Mouse (Mus musculus): ENCODE results near the gene Cbarp. TPM values are rescaled to one million over a fixed set of nuclear protein-coding genes. Genes with fewer than 3 reads are reported as not detected.

The Cbarp gene
- polyA plus RNA-seq, 1 experiment from 2014 or later, result 6.7 TPM

DNA sequence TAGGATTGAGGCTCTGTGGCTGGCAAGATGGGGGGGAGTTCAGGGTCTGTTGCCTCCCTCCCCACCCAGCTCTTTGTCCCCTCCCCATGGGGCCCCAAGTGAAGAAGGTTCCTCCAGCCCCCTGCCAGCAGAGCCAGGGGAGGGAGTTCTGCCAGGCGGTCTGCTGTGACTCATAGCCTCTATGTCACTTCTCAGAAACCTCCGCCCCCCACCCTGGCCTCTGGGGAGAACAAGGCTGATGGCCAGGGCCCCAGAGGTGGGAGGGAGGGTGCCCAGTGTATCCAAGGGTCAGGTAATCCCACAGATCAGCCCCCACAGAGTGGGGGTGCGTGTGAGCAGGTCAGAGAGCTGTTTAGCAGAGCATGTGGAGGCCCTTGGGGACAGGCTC, 12.2 kb upstream of the Cbarp start:
- H3K36me3 ChIP-seq, result peaks cover 46% of the 10 kb centered on the region
- peak overlapping the region; percentile 94 for H3K9ac ChIP-seq
- H3K9me3 ChIP-seq, result no peaks in the 10 kb centered on the region
- H3K4me2 ChIP-seq, result peak overlapping the region; percentile 84
- peak overlapping the region; percentile 100 for H3K27ac ChIP-seq
- no peak for ATAC-seq (ENCODE audit: insufficient read depth, low FRiP score, low read depth)
- H3K4me3 ChIP-seq (replicated peaks), result peak overlapping the region; percentile 79
- WGBS, result 13% methylated on average over 3 of the region's 3 CpGs
- H3K27me3 ChIP-seq (replicated peaks), result no peaks in the 10 kb centered on the region
- H3K4me1 ChIP-seq, result peaks cover 59% of the 10 kb centered on the region

DNA sequence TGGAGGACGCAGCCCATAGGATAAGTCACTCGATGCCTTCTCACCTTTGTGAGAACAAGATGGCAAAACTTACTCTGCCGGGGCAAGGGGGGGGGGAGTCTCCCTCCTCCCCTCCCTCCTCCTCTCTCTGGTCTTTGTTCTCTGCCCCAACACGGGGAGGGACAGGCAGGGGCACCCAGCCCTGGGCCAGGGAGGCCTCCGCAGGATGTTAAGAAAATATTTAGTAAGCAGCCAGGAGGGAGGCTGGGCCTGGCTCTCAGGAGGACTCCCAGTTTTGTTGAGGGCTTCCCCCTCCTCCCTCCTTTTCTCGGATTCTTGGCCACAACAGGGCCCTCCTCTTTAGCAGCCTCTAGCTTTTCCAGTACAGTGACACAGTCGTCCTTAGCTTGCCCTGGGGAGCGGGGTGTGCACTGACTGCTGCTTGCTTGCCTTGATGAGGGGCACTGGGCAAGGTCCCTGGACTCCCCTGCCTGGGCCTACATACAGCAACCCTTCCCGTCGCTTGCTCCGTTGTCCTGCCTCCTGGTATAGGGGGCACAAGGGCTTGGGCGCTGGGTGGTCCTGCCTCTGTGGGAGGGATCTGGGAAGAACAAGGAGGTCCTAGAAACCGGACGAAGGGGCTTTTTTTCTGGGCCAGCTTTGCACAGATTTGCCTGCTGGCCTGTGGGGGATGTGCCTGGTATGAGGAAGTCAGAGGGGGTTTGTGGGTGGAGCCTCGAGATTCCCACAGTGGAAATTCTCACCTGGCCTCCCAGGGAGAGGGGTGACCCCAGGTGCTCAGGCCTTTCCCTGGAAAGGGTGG, 11.6 kb upstream of the Cbarp start:
- Histone ChIP-seq H3K36me3 (peaks cover 42% of the 10 kb centered on the region), H3K4me2 (peak overlapping the region; percentile 84), H3K9me3 (no peaks in the 10 kb centered on the region), H3K27me3 (replicated peaks) (no peaks in the 10 kb centered on the region), H3K9ac (peak overlapping the region; percentile 94), H3K4me3 (replicated peaks) (peak overlapping the region; percentile 79), H3K4me1 (peaks cover 61% of the 10 kb centered on the region), H3K27ac (peak overlapping the region; percentile 100)
- ATAC-seq (ENCODE audit: insufficient read depth, low FRiP score, low read depth), result no peak
- WGBS, result 5% methylated on average over 14 of the region's 15 CpGs

DNA sequence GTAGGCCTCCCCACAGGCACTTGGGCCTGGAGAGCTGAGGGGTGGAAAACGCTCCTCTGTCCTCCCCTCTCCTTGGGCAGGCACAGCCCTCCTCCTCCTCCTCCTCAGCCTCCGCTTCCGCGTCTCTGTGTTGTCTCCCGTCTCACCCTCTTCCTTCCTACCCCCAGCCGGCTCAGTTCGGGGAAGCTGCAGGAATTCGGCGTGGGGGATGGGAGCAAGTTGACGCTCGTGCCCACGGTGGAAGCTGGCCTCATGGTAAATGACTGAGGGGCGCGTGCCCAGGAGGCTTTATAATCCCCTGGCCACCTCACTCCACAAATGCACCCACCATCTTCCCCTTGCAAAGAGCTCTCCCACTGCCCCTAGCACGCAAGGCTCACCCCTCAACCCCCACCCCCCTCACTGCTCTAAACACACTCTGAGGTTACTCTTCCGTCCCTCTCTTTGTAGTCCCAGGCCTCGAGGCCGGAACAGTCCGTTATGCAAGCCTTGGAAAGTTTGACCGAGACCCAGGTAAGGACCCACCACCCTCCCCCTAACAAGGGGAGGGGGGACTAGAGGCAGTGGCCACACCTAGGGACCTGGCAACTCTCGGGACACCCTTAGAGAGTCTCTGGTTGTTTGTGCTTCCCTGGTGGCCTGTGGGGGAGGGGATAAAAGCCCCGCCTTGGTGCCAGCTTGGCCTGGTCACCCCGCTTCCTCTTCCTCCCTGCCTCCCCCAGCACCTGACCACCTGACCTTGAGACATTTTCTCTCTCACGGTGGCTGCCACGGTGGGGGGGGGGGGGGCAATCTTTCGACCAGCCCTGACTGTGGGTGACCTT, 10.8 kb upstream of the Cbarp start:
- Histone ChIP-seq H3K27me3 (replicated peaks) (no peaks in the 10 kb centered on the region), H3K9ac (peak overlapping the region; percentile 94), H3K9me3 (no peaks in the 10 kb centered on the region), H3K27ac (peak overlapping the region; percentile 100), H3K36me3 (peaks cover 34% of the 10 kb centered on the region), H3K4me3 (replicated peaks) (peak overlapping the region; percentile 79), H3K4me2 (peak overlapping the region; percentile 84), H3K4me1 (peaks cover 61% of the 10 kb centered on the region)
- WGBS, result under 1% methylated on average over 25 of the region's 26 CpGs
- no peak for ATAC-seq (ENCODE audit: insufficient read depth, low FRiP score, low read depth)

DNA sequence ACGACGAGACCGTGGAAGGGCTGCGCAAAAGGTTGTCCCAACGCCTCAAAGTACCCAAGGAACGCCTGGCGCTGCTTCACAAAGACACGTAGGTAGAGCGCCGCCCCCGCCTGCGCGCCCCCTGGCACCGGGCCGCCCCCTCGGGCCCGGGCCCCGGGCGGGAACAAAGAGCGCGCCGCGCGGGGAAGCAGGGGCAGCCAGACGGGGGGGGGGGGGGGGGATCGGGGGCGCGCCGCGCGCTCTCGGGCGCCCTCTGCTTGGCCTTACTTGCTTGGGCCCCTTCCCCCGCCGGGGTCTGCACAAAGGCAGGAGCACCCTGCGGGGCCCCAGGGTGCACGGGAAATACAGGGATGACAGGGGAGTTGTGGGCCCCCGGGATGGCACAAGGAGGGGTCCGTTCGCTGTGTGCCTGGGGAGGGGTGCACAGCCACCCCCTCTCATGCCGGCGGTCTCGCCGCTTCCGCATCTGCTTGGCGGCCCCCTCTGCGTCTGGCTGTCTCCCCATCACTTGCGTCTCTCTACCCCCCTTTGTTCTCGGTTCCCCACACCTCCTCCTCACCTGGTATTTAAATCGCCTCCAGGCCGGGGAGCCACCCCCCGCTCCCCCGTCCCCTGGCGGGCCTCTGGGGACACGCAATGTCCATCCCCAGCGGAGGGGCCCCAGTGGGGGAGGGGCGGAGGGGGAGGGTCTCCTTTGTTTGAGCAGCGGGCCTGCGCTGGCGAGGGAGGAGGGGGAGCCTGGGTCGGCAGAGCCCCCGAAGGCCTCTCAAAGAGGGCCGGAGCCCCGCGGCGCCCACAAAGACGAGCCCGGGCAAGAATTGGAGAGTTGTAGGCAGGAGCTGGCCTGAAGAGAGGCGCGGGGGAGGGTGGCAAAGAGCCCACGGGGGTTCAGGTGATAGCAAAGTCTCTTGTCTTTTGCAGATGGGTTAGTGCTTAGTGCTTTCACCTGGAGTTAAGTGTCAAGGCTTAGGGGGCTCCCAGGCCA, 9.9 kb upstream of the Cbarp start:
- peak overlapping the region; percentile 100 for H3K27ac ChIP-seq
- under 1% methylated on average over 53 of the region's 71 CpGs for WGBS
- peaks cover 62% of the 10 kb centered on the region for H3K4me1 ChIP-seq
- no peaks in the 10 kb centered on the region for H3K27me3 ChIP-seq (replicated peaks)
- peak overlapping the region; percentile 84 for H3K4me2 ChIP-seq
- peak overlapping the region; percentile 94 for H3K9ac ChIP-seq
- H3K4me3 ChIP-seq (replicated peaks), result peak overlapping the region; percentile 79
- peaks cover 26% of the 10 kb centered on the region for H3K36me3 ChIP-seq
- no peaks in the 10 kb centered on the region for H3K9me3 ChIP-seq
- ATAC-seq (ENCODE audit: insufficient read depth, low FRiP score, low read depth), result no peak

DNA sequence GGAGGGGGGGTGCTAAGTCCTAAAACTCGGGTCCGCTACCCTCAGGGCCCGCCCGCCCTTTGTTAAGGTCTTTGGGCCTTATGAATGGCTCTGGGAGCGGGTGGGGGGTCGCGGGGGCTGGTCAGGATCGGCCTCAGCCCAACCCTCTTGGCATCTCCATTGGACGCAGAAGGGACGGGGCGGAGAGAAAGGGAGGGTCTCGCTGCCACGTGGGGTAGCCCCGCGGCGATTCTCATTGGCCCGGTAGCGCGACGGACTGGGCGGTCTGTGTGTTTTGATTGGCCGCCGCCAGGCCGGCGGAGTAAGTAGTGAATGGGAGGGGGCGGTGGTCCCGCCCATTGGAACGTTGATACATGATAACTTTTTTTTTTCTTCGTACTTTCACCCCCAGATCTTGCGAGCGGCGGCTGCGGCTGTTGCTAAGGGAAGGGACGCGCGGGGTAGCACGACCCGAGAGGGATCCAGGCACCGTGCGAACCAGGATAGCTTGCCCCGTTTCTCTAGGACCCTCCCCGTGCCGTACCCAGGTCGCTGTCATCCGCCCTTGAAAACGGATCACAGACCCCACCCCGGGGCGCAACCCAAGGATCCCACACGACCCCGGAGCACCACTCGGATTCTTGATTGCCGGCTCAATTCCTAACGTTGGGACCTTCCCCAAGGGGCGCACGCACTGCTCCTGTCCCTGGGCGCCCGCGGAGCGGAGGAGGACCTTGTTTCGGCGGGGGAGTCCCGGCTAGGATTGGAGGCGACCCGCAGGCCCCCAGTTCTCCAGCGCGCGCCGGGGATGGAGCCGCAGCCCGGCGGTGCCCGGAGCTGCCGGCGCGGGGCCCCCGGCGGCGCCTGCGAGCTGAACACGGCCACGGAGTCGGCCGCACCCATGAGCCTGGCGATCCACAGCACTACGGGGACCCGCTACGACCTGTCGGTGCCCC, 8.9 kb upstream of the Cbarp start:
- Histone ChIP-seq H3K9me3 (no peaks in the 10 kb centered on the region), H3K4me1 (peaks cover 53% of the 10 kb centered on the region), H3K27ac (peak overlapping the region; percentile 100), H3K36me3 (peaks cover 17% of the 10 kb centered on the region), H3K9ac (peak overlapping the region; percentile 94), H3K4me3 (replicated peaks) (peak overlapping the region; percentile 79), H3K27me3 (replicated peaks) (no peaks in the 10 kb centered on the region), H3K4me2 (peak overlapping the region; percentile 84)
- peak; percentile 81 for ATAC-seq (ENCODE audit: insufficient read depth, low FRiP score, low read depth)
- WGBS, result under 1% methylated on average over 88 of the region's 88 CpGs

DNA sequence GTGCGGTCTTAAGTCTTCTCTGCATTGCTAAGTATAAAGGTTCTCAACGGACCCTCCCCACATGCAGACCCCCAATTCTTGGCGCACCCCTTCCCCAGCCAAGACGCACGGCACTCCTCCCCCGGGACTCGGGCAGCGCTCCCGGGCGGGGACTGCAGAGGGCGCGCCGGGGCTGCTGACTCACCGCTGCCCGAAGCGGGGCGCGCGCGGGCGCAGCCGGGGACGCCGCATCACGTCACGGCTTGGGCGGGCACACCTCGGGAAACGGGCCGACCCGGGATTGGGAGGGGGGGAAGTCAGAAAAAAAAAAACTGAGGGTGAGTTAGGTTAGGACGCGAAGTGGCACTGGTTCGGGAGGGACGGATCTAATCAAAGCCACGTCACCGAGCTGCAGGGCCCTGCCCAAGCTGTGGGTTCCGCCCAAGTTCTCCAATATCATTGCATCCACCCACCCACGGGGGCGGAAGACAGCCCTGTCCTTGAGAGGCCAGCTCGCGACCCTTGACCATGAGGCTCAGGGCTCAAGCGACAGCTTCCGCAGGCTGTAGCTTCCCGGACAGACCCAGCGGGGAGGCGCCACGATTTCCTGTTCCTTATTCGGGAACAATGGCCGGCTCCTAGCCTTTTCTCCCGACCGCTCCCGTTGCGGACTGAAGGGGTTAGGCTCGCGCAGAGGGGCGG, 8.1 kb upstream of the Cbarp start:
- WGBS, result 0% methylated on average over 57 of the region's 57 CpGs
- ATAC-seq (ENCODE audit: insufficient read depth, low FRiP score, low read depth), result peak; percentile 36
- peak overlapping the region; percentile 65 for H3K4me2 ChIP-seq
- H3K27me3 ChIP-seq (replicated peaks), result no peaks in the 10 kb centered on the region
- H3K27ac ChIP-seq, result peak overlapping the region; percentile 100
- H3K4me1 ChIP-seq, result peaks cover 50% of the 10 kb centered on the region
- no peaks in the 10 kb centered on the region for H3K9me3 ChIP-seq
- H3K36me3 ChIP-seq, result peaks cover 17% of the 10 kb centered on the region
- H3K4me3 ChIP-seq (replicated peaks), result peak overlapping the region; percentile 79
- peak overlapping the region; percentile 71 for H3K9ac ChIP-seq

DNA sequence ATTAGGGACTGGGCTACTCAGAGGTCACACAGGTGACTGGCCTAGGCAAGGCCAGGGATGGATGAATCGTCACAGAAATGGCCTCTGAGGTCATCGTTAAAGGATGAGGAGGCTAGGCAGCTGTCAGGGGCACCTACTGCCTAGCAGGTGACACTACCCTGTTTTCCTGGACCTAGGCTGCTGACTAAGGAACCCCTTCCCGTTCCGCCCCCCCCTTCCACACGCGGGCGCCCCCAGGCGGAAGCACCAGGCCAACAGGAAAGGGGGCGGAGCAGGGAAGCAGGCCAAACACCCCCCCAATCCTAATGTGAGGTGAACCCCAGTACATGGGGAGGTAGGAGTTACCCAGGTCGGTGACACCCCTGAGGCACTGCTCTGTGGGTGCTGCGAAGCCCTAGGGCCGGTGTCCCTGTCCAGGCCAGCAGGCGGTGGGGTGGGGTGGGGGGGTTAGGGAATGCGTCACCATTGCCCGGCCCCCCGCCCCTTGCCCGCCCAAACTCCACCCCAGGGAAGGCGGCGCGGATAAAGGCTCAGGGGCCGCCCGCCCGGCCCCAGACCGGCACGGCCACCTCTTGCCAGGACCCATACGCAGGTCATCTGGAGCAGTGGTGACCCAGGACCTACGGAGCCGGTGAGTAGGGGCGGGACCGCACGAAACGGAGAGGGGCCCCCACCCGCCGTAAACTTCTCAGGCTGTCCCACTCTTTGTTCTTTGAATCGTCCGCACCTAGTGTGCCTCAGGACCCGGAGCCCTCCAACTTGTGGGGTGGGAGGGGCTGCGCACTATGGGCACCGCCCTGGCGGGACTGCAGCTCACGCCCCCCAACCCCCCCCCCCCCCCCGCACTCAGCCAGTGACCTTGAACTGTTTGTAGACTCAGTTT, 7.3 kb upstream of the Cbarp start, which contains the start of gene Midn:
TSS of gene Midn (plus strand) at position 554 of the 883 bp plus-strand sequence.
- Histone ChIP-seq H3K9ac (peak within 1 kb of the TSS; percentile 71), H3K4me3 (replicated peaks) (peak within 1 kb of the TSS; percentile 79), H3K27me3 (replicated peaks) (no peaks in the 10 kb centered on the region), H3K4me2 (peak within 1 kb of the TSS; percentile 65), H3K27ac (peak within 1 kb of the TSS; percentile 100), H3K36me3 (peaks cover 9% of the 10 kb centered on the region), H3K9me3 (no peaks in the 10 kb centered on the region), H3K4me1 (peaks cover 48% of the 10 kb centered on the region)
- ATAC-seq (ENCODE audit: insufficient read depth, low FRiP score, low read depth), result peak; percentile 44
- WGBS, result under 1% methylated on average over 37 of the region's 42 CpGs

DNA sequence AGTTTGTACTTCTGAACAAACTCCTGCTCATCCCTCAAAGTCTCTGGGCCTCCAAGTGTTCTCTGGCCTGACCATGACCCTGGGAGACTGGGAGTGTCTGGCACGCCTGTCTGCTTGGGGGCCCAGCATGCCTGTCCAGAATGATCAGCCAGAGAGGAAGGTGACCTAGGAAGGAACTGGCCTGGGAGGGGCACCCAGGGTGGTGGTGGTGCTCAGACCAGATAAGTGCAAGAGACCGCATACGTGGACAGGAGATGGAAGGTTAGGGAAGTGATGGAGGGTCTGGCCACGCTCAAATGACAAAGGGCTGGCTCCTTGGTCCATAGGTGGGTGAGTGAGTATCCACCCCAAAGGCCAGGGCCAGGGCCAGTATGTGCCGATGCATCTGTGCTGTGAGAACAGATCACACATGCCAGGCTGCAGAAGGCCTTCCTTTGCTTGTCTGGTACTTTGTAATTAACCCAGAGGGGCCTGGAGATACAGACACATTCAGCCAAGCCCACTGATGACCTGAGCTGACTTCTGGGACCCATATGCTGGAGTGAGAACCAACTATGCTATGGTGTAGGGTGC, 6.6 kb upstream of the Cbarp start:
- Histone ChIP-seq H3K4me1 (peaks cover 44% of the 10 kb centered on the region), H3K27ac (peak overlapping the region; percentile 100), H3K27me3 (replicated peaks) (no peaks in the 10 kb centered on the region), H3K9ac (0 out of 2 replicates have a peak overlapping the region, but pooled peaks have one; percentile 71), H3K36me3 (peaks cover 9% of the 10 kb centered on the region), H3K4me2 (peak overlapping the region; percentile 65), H3K9me3 (no peaks in the 10 kb centered on the region), H3K4me3 (replicated peaks) (peak overlapping the region; percentile 79; the same call in 1 of the 2 replicates)
- 67% methylated on average over 5 of the region's 5 CpGs for WGBS
- ATAC-seq (ENCODE audit: insufficient read depth, low FRiP score, low read depth), result no peak

DNA sequence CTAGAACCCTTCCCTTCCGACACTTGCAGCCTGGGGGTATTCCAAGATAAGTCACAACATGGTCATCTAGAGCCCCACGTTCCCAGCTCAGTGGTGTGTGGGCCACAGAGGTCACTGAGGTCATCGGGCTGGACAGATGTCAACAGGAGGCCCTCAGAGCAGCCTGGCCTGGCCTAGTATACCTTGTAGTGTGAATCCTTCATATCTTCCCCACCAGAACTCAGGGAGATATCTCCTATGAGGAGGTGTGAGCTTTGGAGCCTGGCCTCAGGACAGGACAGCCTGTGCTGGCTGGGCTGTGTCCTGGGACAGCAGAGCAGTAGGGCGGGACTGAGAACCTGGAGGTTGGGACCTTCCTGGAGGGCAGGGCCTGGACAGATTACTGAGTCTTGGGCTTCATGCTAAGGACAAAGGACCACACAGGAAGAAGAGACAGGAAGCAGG, 6.0 kb upstream of the Cbarp start:
- peaks cover 9% of the 10 kb centered on the region for H3K36me3 ChIP-seq
- H3K4me2 ChIP-seq, result peak overlapping the region; percentile 5; the same call in 1 of the 2 replicates
- no peaks in the 10 kb centered on the region for H3K9me3 ChIP-seq
- no peaks in the 10 kb centered on the region for H3K27me3 ChIP-seq (replicated peaks)
- ATAC-seq (ENCODE audit: insufficient read depth, low FRiP score, low read depth), result no peak
- H3K9ac ChIP-seq, result no peak overlapping the region
- WGBS, result 65% methylated on average over 4 of the region's 4 CpGs
- H3K27ac ChIP-seq, result peak overlapping the region; percentile 100
- peaks cover 39% of the 10 kb centered on the region for H3K4me1 ChIP-seq
- no peak overlapping the region for H3K4me3 ChIP-seq (replicated peaks)

Measured in stomach, embryonic 15.5 days (tissue).